Mouse (Mus musculus) embryonic fibroblast, embryonic 13.5 days (primary cell): ENCODE results near the gene Zdhhc24. TPM values are rescaled to one million over a fixed set of nuclear protein-coding genes. Genes with fewer than 3 reads are reported as not detected.
A peak's percentile ranks its signal among the peaks of the same experiment; 100 is the strongest.

Experiments used
- H3K27ac ChIP-seq: 2 replicates; pipeline ENCODE4 v1.5.1; 2012; ENCODE audit warnings: low read length, control low read depth, inconsistent platforms; ENCODE audit not compliant: insufficient read depth
- H3K4me1 ChIP-seq: 2 replicates; pipeline ENCODE4 v1.6.1; 2011; ENCODE audit warnings: low read length; ENCODE audit not compliant: control insufficient read depth, insufficient read depth
- H3K4me3 ChIP-seq: 2 replicates; pipeline ENCODE4 v1.5.1; 2011; ENCODE audit warnings: mild to moderate bottlenecking, control low read depth, low read length; ENCODE audit not compliant: insufficient read depth
- CTCF ChIP-seq: IDR thresholded peaks from 2 replicates; pipeline ENCODE4 v1.5.1; 2011; ENCODE audit warnings: mild to moderate bottlenecking, control low read depth, low read length, moderate library complexity, borderline replicate concordance; ENCODE audit not compliant: insufficient read depth
- POLR2A ChIP-seq: IDR thresholded peaks from 2 replicates; pipeline ENCODE4 v1.6.1; 2011; ENCODE audit warnings: low read depth, mild to moderate bottlenecking, control low read depth, low read length, moderate library complexity
- polyA plus RNA-seq: library from polyadenylated mRNA; stranded (reverse); fragments of >200 nt; gene quantifications from 2 replicates; pipeline ENCODE4 v1.2.4, GENCODE M21; 2011; ENCODE audit warnings: low read depth; ENCODE audit not compliant: missing spikeins, insufficient read length

Zdhhc24 gene
- polyA plus RNA-seq, 1 experiment: 9.5 TPM

DNA sequence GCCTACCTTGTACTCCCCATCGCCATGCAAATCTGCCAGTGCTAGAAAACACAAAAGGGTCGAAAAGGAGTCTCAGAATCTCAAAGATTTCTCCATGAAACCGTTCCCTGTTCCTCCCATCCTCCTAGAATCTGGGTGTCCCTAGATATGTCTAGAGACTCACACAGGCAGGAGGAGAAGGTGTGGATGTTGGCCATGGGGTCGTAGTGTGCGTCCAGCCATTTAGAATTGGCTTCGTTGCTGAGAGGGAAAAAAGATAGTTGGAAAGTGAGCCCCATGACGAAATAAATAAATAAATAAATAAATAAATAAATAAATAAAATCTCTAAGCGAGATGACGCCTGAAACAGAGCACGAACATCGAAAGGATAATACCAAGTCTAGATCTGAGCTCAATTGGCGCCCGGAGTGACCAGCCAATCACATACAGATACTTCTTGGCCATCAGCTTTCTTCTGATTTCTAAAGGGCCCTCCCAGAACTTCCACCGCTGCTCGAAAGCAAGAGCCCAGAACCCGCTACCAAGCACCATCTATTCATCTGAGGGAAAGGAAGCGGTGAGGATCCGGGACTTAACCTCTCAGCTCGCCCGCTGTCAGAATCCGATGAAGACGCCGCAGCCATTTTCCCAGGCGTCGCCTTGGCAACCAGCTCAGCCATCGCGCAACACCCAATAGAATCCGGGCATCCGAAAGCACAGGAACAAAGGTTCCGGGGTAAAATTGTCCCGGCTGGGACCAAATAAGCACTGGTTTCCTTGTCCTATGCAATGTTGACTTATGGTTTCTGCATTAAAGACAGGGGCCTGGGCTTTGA lies 27.7 kb downstream of the Zdhhc24 start, which contains the start of gene Bbs1:
TSS of gene Bbs1 (minus strand) at position 650 of the 816 bp plus-strand sequence.
- Histone ChIP-seq H3K4me1 (no peaks in the 10 kb centered on the region), H3K4me3 (peak within 1 kb of the TSS; percentile 93), H3K27ac (no peak within 1 kb of the TSS)
- TF ChIP-seq POLR2A (peak; percentile 26; the same call in 1 of the 2 replicates), CTCF (no peak)

DNA sequence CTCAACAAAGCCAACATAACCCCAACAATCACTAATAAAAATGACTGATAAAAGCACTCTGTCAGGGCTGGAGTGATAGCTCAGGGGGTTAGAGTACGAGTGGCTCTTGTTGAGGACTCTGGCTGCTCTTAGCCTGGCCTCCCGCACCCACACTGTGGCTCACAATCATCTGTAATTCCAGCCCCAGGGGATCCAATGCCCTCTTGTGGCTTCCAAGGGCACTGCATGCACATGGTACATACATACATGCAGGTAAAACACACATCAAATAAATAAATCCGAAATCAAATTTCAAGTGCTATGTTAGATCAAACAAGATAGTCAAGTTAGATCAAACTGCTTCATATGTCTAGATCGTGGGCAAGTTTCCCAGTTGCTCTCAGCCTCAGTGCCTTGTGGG lies 29.6 kb downstream of the Zdhhc24 start:
- TF ChIP-seq CTCF (no peak; the same call in 1 of the 2 replicates), POLR2A (no peak)
- H3K27ac ChIP-seq: no peak overlapping the region
- no peak overlapping the region for H3K4me3 ChIP-seq
- H3K4me1 ChIP-seq: no peaks in the 10 kb centered on the region

- no peak for TF ChIP-seq CTCF
- no peak for TF ChIP-seq POLR2A
- Histone ChIP-seq H3K27ac (no peak overlapping the region), H3K4me1 (no peaks in the 10 kb centered on the region), H3K4me3 (no peak overlapping the region)
These were observed 30.9 kb downstream of the Zdhhc24 start for GRCm38 (mm10) chr19:4909376-4909775.

GRCm38 (mm10) chr19:4915924-4916603 lies 37.6 kb downstream of the Zdhhc24 start:
- Histone ChIP-seq H3K27ac (no peak overlapping the region), H3K4me1 (no peaks in the 10 kb centered on the region), H3K4me3 (no peak overlapping the region)
- TF ChIP-seq CTCF: no peak
- TF ChIP-seq POLR2A: no peak

DNA sequence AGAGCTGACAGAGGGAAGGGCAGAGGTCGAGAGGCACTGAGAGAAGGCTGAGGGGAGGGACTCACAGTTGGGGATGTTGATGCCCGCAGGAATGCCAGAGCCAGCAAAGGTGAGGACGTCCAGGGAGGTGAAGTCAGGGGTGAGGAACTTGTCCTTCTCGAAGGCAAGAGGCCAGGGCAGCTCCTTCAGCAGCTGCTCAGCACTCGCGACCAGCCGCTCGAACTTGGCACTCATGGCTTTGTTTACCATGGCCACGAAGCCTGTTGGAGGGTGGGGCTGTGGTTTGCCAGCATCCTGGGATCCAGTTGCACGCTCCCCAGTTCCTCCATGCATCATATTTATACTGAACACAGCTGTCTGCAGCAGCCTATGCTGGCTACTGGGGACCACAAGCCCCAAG lies 38.4 kb downstream of the Zdhhc24 start:
- Histone ChIP-seq H3K4me1 (no peaks in the 10 kb centered on the region), H3K4me3 (no peak overlapping the region), H3K27ac (no peak overlapping the region)
- TF ChIP-seq CTCF (no peak), POLR2A (no peak)

DNA sequence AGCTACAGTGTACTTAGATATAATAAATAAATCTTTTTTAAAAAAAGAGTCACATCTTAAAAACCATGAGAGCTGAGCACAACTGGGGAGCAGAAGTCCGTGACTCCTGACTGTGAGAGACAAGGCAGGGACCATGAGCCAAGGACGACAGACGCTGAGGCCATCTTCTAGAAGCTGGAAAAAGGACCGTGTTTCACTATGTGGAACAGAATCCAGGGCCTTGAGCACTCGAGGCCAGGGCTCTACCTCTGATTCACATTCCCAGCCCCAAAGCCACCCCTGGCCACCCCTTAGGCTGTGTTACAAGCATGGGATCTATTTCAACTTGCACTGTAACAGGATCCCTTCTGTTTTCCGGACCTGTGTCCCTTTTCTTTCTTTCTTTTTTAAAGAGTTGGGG lies 41.2 kb downstream of the Zdhhc24 start:
- Histone ChIP-seq H3K4me3 (no peak overlapping the region), H3K27ac (no peak overlapping the region), H3K4me1 (no peaks in the 10 kb centered on the region)
- TF ChIP-seq CTCF (no peak), POLR2A (no peak)

GRCm38 (mm10) chr19:4925121-4925860 lies 46.8 kb downstream of the Zdhhc24 start:
- H3K4me3 ChIP-seq: no peak overlapping the region
- H3K27ac ChIP-seq: no peak overlapping the region
- 0 out of 2 replicates have a peak, but pooled peaks cover 3% of the 10 kb centered on the region for H3K4me1 ChIP-seq
- TF ChIP-seq CTCF (no peak), POLR2A (no peak)

DNA sequence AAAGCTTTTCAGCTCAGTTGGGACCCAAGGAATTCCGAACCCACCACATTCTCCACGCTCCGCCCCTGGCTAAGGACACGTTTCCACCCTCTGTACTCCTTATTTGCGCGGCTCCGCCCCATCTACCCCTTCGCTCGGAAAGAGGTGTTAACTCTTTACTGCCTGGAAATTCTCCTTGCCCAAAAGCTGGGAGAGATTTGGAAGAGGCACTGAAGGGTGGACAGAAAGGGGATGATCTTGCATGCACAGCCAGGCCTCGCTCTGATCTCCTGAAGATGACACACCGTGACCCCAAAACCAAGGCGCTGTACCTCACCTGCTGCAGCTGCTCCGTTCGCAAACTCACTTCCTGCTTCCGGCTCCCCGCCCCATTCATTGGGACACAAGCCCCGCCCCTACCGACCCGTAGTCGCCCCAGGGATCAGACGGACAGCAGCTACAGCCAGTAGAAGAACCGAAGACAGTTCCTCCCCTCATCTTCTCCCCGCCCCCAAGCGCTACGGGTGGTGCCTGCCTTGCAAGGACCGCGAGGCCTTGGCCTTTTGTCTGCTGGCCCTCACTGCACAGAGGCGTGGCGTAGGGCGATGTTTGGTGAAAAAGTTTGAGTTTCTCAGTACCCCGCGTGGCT lies 49.5 kb downstream of the Zdhhc24 start, which contains the start of gene Dpp3:
TSS of gene Dpp3 (minus strand) at position 384 of the 628 bp plus-strand sequence.
- Histone ChIP-seq H3K27ac (peak within 1 kb of the TSS; percentile 29), H3K4me3 (peak within 1 kb of the TSS; percentile 61), H3K4me1 (0 out of 2 replicates have a peak, but pooled peaks cover 3% of the 10 kb centered on the region)
- TF ChIP-seq CTCF (no peak), POLR2A (peak; percentile 96)

- TF ChIP-seq CTCF (no peak), POLR2A (no peak)
These were observed 50.3 kb downstream of the Zdhhc24 start for GRCm38 (mm10) chr19:4928781-4929180.

More at GRCm38 (mm10) chr19:4928781-4929180, 50.3 kb downstream of the Zdhhc24 start:
- 0 out of 2 replicates have a peak, but pooled peaks cover 3% of the 10 kb centered on the region for H3K4me1 ChIP-seq
- H3K4me3 ChIP-seq: no peak overlapping the region
- H3K27ac ChIP-seq: no peak overlapping the region

Other genes with a start within 250 kb of the Zdhhc24 start
- 0.50 TPM in 1 of 2 replicates, not detected in the other for gene Gm960, start 180.0 kb upstream of the Zdhhc24 start, polyA plus RNA-seq
- gene Sptbn2, start 167.5 kb upstream of the Zdhhc24 start, polyA plus RNA-seq: not detected in 2 replicates
- 7.0 and 11.9 TPM in 2 replicates for gene Rbm4b, start 122.2 kb upstream of the Zdhhc24 start, polyA plus RNA-seq
- gene Rbm4, start 84.8 kb upstream of the Zdhhc24 start, polyA plus RNA-seq: 39.8 and 48.3 TPM in 2 replicates
- gene Gm21992, start 67.1 kb upstream of the Zdhhc24 start, polyA plus RNA-seq: 7.8 and 16.1 TPM in 2 replicates
- 33.4 and 33.6 TPM in 2 replicates for gene Rbm14, start 67.0 kb upstream of the Zdhhc24 start, polyA plus RNA-seq
- gene Ccs, start 39.3 kb upstream of the Zdhhc24 start, polyA plus RNA-seq: 43.3 and 48.7 TPM in 2 replicates
- gene Ccdc87, start 39.3 kb upstream of the Zdhhc24 start, polyA plus RNA-seq: 0.26 TPM in 1 of 2 replicates, not detected in the other
- 20.3 and 23.5 TPM in 2 replicates for gene Ctsf, start 23.5 kb upstream of the Zdhhc24 start, polyA plus RNA-seq
- 1.4 and 1.5 TPM in 2 replicates for gene Actn3, start 759 bp upstream of the Zdhhc24 start, polyA plus RNA-seq
- 1.7 and 4.0 TPM in 2 replicates for gene Bbs1, start 28.0 kb downstream of the Zdhhc24 start, polyA plus RNA-seq
- gene Dpp3, start 49.6 kb downstream of the Zdhhc24 start, polyA plus RNA-seq: 74.9 and 81.0 TPM in 2 replicates
- 0.99 and 2.5 TPM in 2 replicates for gene Peli3, start 64.5 kb downstream of the Zdhhc24 start, polyA plus RNA-seq
- 67.0 and 81.9 TPM in 2 replicates for gene Mrpl11, start 83.5 kb downstream of the Zdhhc24 start, polyA plus RNA-seq
- 4.5 and 7.4 TPM in 2 replicates for gene Npas4, start 111.6 kb downstream of the Zdhhc24 start, polyA plus RNA-seq
- 6.0 and 8.0 TPM in 2 replicates for gene Slc29a2, start 145.2 kb downstream of the Zdhhc24 start, polyA plus RNA-seq
- 31.4 and 33.5 TPM in 2 replicates for gene B4gat1, start 160.2 kb downstream of the Zdhhc24 start, polyA plus RNA-seq
- 0.60 and 1.5 TPM in 2 replicates for gene AC124502.3, start 160.2 kb downstream of the Zdhhc24 start, polyA plus RNA-seq
- gene Brms1, start 162.7 kb downstream of the Zdhhc24 start, polyA plus RNA-seq: 12.9 and 14.5 TPM in 2 replicates
- gene Rin1, start 171.8 kb downstream of the Zdhhc24 start, polyA plus RNA-seq: 60.2 and 82.9 TPM in 2 replicates
- gene Cd248, start 189.4 kb downstream of the Zdhhc24 start, polyA plus RNA-seq: 202 and 292 TPM in 2 replicates
- 6.0 and 7.2 TPM in 2 replicates for gene Tmem151a, start 206.9 kb downstream of the Zdhhc24 start, polyA plus RNA-seq
- gene Yif1a, start 209.9 kb downstream of the Zdhhc24 start, polyA plus RNA-seq: 94.1 and 96.4 TPM in 2 replicates
- 4.7 and 5.2 TPM in 2 replicates for gene Cnih2, start 219.9 kb downstream of the Zdhhc24 start, polyA plus RNA-seq
- gene Rab1b, start 228.4 kb downstream of the Zdhhc24 start, polyA plus RNA-seq: 115 and 123 TPM in 2 replicates
- 20.1 and 24.2 TPM in 2 replicates for gene Klc2, start 239.9 kb downstream of the Zdhhc24 start, polyA plus RNA-seq